Mouse (Mus musculus): ENCODE data around the gene Smim11.

GRCm38 (mm10) chr16:92275526-92275925 lies 25.6 kb upstream of the Smim11 start:
- TF ChIP-seq JUND (IDR thresholded peaks at IDR 0.05; ENCODE audit: low read depth, low read length) (no peak), CTCF (IDR thresholded peaks at IDR 0.05 in 2 of 3, conservative IDR thresholded peaks at IDR 0.05 in 1 of 3; ENCODE audit: control insufficient read depth in 1 of 3, insufficient read depth in 1 of 3, low read depth in 2 of 3, low read length in 3 of 3, poor library complexity in 1 of 3, severe bottlenecking in 1 of 3) (no peak), SMC3 (IDR thresholded peaks at IDR 0.05; ENCODE audit: low read depth, low read length) (no peak), MAX (IDR thresholded peaks at IDR 0.05; ENCODE audit: low read length) (no peak), EP300 (IDR thresholded peaks at IDR 0.05; ENCODE audit: low read depth in 1 of 2, low read length in 2 of 2) (no peak)

Data from MEL (cell line).